Mouse (Mus musculus) left cerebral cortex, adult 8-10 months (tissue): ENCODE data around the gene Nudt3. TPM values are rescaled to one million over a fixed set of nuclear protein-coding genes. Genes with fewer than 3 reads are reported as not detected.
A peak's percentile ranks its signal among the peaks of the same experiment; 100 is the strongest.
"Not testable (repeated sequence)": the region's sequence is repeated elsewhere in the genome, so short reads cannot be mapped to it uniquely, and the experiment has no call there.

Source experiments
- DNase-seq, 2 experiments: peaks; one replicate each; pipeline ENCODE4 v3.0.0; 2022; ENCODE audit warnings: low spot score in 2 of 2
- total RNA-seq, 4 experiments: library from RNA; stranded (reverse); gene quantifications; 2 replicates each; pipeline ENCODE4 v1.2.4; 2022

Gene Nudt3
- total RNA-seq: 100 to 1,000 TPM; 583 to 634 (median 585) TPM

- peak; percentile 84 to 85 for DNase-seq
These were observed at the start of gene Nudt3 for GRCm38 (mm10) chr17:27623360-27624326. Gene Nudt3 (minus strand): TSS chr17:27623495.

DNA sequence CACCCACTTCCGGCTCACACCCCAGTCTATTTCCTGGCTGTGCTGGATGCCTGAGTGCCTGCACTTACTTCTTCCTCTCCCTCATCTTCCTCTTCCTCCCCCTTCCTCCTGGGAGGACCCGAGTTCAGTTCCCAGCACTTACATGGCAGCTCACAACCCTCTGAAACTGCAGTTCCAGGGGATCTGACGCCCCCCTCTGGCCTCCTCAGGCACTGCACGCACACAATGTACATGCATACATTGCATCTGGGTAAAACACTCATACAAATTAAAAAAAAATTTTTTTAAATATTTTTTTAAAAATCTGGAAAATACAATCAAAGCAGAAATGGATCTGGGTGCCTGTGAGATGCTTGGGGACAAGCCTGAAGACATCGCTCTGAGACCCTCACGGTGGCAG lies 48.4 kb upstream of the Nudt3 start:
- no peak for DNase-seq

DNA sequence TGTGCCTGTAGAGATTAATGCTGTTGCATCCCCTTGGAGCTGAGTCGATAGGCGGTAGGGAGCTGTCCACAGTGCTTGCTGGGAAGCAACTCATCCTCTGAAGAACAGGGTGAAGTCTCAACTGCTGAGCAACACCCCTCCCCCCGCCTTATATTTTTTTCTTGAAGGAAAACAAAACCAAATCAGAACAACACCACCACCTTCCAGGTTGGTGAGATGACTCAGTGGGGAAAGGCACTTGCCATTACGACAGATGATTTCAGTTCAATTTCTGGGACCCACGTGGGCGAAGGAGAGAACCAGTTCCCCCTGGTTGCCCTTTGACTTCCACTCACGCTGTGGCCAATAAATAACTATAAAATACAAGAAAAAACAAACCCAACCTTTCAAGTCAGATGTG lies 35.5 kb upstream of the Nudt3 start:
- DNase-seq: no peak

DNA sequence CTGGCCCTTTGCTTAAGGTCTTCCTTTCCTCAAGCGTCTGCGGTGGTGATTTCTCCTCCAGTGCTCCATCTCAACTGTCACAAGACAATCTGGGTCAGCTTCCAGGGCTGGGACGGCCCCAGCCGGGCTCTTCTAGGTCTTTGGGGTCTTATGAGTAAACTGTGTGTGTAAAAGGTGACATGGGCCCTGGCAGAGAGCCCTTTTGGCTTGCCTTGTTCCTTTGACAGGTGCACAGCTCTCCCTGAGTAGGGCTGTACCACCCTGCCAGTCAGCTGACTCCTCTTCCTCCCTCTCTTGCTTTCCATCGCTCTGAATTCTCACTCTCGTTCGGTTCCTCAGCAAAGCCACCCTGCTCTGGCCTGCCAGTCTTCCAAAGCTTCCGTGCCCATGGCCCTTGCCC lies 33.8 kb upstream of the Nudt3 start:
- no peak for DNase-seq

GRCm38 (mm10) chr17:27656414-27656813 lies 33.1 kb upstream of the Nudt3 start:
- DNase-seq: no peak

DNA sequence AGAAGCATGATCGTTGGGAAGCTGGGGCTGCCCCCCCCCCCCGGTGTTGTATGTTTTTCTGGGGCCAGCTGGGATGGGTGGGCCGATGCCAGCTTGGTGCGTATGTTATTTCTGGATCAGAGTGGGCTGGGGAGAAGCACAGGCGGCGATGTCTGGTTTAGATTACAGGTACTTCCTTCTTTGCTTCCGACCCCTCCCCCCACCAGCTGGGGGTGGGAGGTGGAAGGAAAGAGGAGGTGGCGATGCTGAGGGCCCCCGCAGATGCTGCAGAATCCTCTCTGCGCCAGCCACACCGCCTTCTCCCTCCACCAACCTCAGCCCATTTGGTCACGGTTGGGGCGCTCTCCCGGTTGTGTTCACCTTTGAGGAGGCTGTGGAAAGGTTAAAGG lies 32.7 kb upstream of the Nudt3 start:
- DNase-seq: peak; percentile 64 to 85

GRCm38 (mm10) chr17:27655089-27656010 lies 32.1 kb upstream of the Nudt3 start, which contains the start of gene Pacsin1:
Gene Pacsin1 (plus strand): TSS chr17:27655509.
- DNase-seq: peak; percentile 67 to 82

DNA sequence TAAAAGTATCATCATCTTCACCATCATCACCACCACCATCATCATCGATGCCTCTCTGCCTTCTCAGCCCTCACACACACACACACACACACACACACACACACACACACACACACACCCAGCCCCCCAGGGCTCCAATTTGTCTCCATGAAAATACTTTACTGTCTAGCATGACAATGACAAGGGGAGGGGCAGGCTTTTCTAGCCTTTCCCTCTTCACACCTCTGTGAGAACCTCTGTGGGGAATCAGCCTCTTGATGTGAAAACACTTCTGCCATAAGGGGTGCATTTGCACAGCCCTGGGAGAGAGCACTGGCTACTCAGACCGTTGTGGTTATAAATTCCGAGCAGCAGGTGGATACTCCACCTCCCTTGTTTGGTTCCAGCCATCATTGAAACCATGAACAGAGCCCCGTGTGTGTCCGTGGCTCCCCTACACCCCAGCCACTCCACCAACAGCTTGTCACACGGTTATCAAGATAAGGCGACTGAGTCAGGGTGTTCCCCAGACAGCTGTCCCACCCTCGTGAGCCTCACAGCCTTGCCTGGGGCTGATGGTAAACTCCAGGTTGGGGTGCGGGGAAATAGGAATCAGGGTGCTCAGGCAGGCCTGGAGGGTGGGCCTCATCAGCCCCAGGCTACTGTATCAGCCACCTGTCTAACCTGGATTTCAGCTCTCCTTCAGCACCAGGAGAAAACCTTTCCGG lies 30.1 kb upstream of the Nudt3 start:
- DNase-seq: no peak

DNA sequence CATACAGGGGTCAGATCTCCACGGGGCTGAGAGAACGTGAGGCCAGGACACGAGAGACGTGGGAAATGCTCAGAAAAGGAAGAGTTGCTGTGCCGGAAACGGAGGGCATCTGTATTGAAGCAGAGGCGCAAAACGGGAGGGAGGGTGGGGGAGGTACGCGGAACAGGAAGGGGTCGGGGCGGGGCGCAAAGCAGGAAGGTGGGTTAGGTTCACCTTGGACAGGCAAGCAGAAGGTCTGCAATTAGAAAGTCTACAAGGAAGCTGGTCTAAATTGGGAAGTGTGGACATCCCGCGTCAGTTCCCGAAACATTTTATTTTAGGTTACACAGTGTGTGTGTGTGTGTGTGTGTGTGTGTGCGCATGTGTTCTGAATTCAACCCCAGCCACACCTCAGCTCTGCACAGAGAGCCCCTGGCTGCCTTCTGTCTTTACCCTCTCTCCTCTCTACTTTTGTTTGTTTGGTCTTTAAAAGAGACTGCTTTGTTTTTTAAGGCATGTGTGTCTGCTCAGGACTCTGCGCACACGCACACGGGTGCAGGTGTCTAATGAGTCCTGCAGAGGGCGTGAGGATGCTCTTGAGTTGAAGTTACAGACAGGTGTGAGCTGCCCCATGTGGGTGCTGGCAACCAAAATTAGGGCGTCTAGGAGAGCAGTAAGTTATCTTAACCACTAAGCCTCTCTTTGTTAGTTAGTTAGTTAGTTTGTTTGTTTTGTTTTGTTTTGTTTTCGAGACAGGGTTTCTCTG lies 28.9 kb upstream of the Nudt3 start:
- no peak for DNase-seq

- DNase-seq: no peak
These were observed 27.3 kb upstream of the Nudt3 start for GRCm38 (mm10) chr17:27650586-27650985.

GRCm38 (mm10) chr17:27650160-27650559 lies 26.9 kb upstream of the Nudt3 start:
- no peak for DNase-seq

DNA sequence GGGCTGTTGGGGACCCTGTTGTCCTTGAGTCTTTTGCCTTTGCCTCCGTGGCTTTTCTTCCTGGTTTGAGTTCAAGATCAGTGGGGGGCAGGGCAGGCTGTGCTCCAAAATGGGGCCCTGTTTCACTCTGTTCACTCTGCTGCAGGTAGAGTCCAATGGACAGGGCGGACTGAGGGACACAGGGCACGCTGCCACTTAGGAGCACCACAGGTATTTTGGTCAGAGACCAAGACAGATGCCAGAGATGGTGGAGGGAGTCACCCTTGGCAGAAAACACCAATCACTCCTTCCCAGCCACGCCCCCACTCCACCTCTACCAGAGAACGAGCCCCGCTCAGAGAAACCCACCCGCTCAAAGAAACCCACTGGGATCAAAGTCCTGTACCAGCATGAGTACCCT lies 22.5 kb upstream of the Nudt3 start:
- DNase-seq: no peak

GRCm38 (mm10) chr17:27644572-27644971 lies 21.3 kb upstream of the Nudt3 start:
- no peak for DNase-seq

DNA sequence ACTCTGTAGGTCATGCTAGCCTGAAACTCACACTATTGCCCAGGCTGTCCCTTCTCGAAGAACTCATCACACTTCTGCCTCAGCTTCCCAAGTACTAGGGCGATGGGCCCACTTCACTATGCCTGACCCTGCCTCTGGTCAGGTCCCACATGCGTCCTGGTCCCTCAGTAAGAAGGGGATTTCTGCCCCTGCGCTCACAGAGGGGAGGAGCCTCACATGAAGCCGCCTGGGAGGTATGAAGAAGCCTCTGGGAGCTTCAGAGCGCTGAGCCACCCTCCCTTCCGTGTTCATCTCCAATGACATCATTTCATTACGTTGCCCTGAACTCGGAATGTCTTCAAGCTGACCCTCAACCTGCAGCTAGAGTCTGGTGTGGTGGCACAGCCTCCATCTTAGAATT lies 20.5 kb upstream of the Nudt3 start:
- no peak for DNase-seq

GRCm38 (mm10) chr17:27643101-27643500 lies 19.8 kb upstream of the Nudt3 start:
- peak in 1 of 2 experiments; percentile 53 for DNase-seq

- peak; percentile 67 to 91 for DNase-seq
These were observed 19.3 kb upstream of the Nudt3 start for GRCm38 (mm10) chr17:27642491-27643062.

- not testable (repeated sequence) for DNase-seq
These were observed 16.6 kb upstream of the Nudt3 start for GRCm38 (mm10) chr17:27639851-27640250.

GRCm38 (mm10) chr17:27638921-27639332 lies 15.6 kb upstream of the Nudt3 start:
- DNase-seq: peak in 1 of 2 experiments; percentile 91

DNA sequence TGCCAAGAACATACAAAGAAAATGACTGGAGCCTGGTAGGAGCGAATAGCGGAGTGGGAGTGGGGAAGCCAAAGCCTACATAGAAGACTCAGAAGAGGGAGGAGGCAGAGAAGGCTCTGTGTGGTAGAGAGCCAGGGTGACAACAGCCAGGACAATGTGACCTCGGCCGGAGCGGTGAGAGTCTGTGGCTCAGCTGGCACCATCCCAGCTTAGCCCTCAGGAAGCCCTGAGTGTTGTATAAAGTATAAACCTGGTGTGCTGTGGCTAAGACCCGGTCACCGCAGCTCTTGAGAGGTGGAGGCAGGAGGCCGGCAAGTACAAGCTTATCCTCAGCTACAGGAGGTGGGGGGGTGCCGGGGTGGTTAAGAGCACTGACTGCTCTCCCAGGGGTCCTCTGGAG lies 14.0 kb upstream of the Nudt3 start:
- no peak for DNase-seq
